Mouse (Mus musculus) midbrain, embryonic 13.5 days (tissue): ENCODE measurements at regions not wholly inside any gene's neighbourhood (a gene's known extent, or its start where the extent isn't known, plus 50 kb on each side); places are given as distances from the start of the nearest gene placed in this dataset.

Experiments used
- ATAC-seq: fragments of 200-750 bp; cut with Nextera tagmentation; 2 replicates; pipeline ENCODE4 v1.8.0; 2017; ENCODE audit warnings: mild to moderate bottlenecking, moderate TSS enrichment, moderate library complexity
- H3K27ac ChIP-seq: fragments of 300-500 bp; sonication (generic); 2 replicates; pipeline ENCODE4 v1.5.1; 2015; ENCODE audit warnings: inconsistent platforms, mild to moderate bottlenecking, moderate library complexity
- H3K27me3 ChIP-seq: fragments of 300-500 bp; sonication (generic); 2 replicates; pipeline ENCODE4 v1.6.1; 2015; ENCODE audit warnings: mild to moderate bottlenecking, inconsistent platforms
- H3K36me3 ChIP-seq: fragments of 300-500 bp; sonication (generic); 2 replicates; pipeline ENCODE4 v1.6.1; 2015; ENCODE audit warnings: mild to moderate bottlenecking, inconsistent platforms
- H3K4me1 ChIP-seq: fragments of 300-500 bp; sonication (generic); replicated peaks from 2 replicates; pipeline ENCODE4 v1.6.1; 2015; ENCODE audit warnings: inconsistent platforms
- H3K4me2 ChIP-seq: fragments of 300-500 bp; sonication (generic); replicated peaks from 2 replicates; pipeline ENCODE4 v1.6.1; 2015; ENCODE audit warnings: moderate library complexity, mild to moderate bottlenecking, inconsistent platforms
- H3K4me3 ChIP-seq: fragments of 300-500 bp; sonication (generic); replicated peaks from 2 replicates; pipeline ENCODE4 v1.5.1; 2015; ENCODE audit warnings: mild to moderate bottlenecking, inconsistent platforms
- H3K9ac ChIP-seq: fragments of 300-500 bp; sonication (generic); replicated peaks from 2 replicates; pipeline ENCODE4 v1.6.1; 2015; ENCODE audit warnings: mild to moderate bottlenecking, inconsistent platforms
- H3K9me3 ChIP-seq: fragments of 300-500 bp; sonication (generic); 2 replicates; pipeline ENCODE4 v1.6.1; 2016; ENCODE audit warnings: mild to moderate bottlenecking, inconsistent platforms
- WGBS: fragments of 180-500 bp; shearing (Covaris S2); methylation state at CpG from one replicate; pipeline ENCODE4 v1.1.7; 2015; 5-methylcytosine and 5-hydroxymethylcytosine counted together

DNA sequence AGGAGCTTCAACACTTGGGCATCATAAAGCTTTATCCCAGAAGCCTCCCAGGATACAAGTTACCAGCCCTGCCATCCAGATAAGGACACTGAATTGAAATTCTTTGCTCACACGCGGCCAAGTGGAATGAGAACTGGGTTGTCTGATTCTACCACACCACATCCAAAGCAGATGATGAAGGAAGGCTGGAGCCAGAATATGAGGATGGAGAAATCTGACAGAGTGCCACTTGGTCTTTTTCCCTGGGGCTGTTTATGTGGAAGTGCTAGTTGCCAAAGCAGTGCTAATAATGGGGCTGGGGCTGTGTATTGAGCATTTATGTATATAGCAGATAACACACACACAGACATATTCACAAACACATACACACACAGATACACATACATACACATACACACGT, 92.2 kb downstream of the Ephb3 start:
- H3K9ac ChIP-seq, result no peak overlapping the region
- H3K4me1 ChIP-seq, result peaks cover 21% of the 10 kb centered on the region
- ATAC-seq, result no peak
- no peaks in the 10 kb centered on the region for H3K36me3 ChIP-seq
- no peak overlapping the region for H3K4me3 ChIP-seq
- H3K27ac ChIP-seq, result no peak overlapping the region
- H3K27me3 ChIP-seq, result peaks cover 5% of the 10 kb centered on the region; the same call in 1 of the 2 replicates
- 77% methylated on average over 3 of the region's 3 CpGs for WGBS
- H3K9me3 ChIP-seq, result no peaks in the 10 kb centered on the region
- H3K4me2 ChIP-seq, result no peak overlapping the region

DNA sequence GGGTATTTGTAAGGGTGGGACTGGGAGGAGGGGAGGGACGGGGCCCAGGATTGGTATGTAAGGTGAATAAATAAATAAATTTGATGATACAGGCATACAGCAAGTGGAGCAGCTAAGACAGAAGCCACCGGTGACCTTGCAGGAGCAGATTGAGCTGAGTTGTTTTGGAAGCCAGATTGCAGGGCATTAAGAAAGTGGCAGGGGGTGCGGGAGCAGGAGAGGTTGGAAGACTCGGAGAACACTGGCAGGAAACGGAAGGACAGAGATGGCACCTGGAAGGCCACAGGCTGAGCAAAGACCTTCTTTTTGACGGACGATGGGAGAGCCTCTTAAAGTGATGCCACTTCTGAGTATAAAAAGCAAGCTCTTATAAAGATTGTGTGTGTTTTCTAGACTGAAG, 94.3 kb downstream of the Ephb3 start:
- WGBS, result 71% methylated on average over 7 of the region's 7 CpGs

DNA sequence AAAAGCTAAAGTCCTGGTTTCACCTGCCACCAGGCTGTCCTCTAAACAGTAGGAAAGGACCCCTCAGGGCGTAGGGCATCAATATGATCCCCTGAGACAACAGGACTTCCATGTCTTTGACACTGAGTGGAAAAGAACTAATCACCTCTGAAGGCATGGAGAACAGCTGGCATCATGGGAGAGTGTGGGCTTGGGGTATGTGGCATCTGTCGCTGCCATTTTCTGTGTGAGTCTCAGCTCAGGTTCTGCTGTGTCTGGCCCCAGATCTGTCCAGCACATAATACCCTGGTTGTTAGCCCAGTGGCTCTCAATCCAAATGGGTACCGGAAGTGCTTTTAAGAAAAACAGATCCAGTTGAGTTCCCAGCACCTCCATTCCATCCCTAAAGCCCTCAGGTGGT, 101.3 kb downstream of the Ephb3 start:
- peaks cover 9% of the 10 kb centered on the region for H3K4me1 ChIP-seq
- H3K36me3 ChIP-seq, result no peaks in the 10 kb centered on the region
- H3K4me3 ChIP-seq, result no peak overlapping the region
- H3K27me3 ChIP-seq, result peaks cover 13% of the 10 kb centered on the region
- H3K9me3 ChIP-seq, result no peaks in the 10 kb centered on the region
- WGBS, result 89% methylated on average over 3 of the region's 3 CpGs
- no peak overlapping the region for H3K27ac ChIP-seq
- H3K4me2 ChIP-seq, result no peak overlapping the region
- no peak overlapping the region for H3K9ac ChIP-seq
- ATAC-seq, result no peak

More for the DNA sequence above, 94.3 kb downstream of the Ephb3 start:
- H3K4me2 ChIP-seq, result no peak overlapping the region
- H3K4me1 ChIP-seq, result peaks cover 18% of the 10 kb centered on the region
- peaks cover 2% of the 10 kb centered on the region; the same call in 1 of the 2 replicates for H3K27me3 ChIP-seq
- H3K9ac ChIP-seq, result no peak overlapping the region
- no peak overlapping the region for H3K4me3 ChIP-seq
- H3K27ac ChIP-seq, result no peak overlapping the region
- ATAC-seq, result no peak
- H3K36me3 ChIP-seq, result no peaks in the 10 kb centered on the region
- no peaks in the 10 kb centered on the region for H3K9me3 ChIP-seq

- no peak for ATAC-seq
- Histone ChIP-seq H3K36me3 (no peaks in the 10 kb centered on the region), H3K4me2 (no peak overlapping the region), H3K27me3 (peaks cover 13% of the 10 kb centered on the region), H3K9me3 (no peaks in the 10 kb centered on the region), H3K4me1 (peaks cover 21% of the 10 kb centered on the region), H3K9ac (no peak overlapping the region), H3K4me3 (no peak overlapping the region), H3K27ac (no peak overlapping the region)
- 63% methylated on average over 8 of the region's 8 CpGs for WGBS
These were observed 104.0 kb downstream of the Ephb3 start for GRCm38 (mm10) chr16:21308513-21308912.

DNA sequence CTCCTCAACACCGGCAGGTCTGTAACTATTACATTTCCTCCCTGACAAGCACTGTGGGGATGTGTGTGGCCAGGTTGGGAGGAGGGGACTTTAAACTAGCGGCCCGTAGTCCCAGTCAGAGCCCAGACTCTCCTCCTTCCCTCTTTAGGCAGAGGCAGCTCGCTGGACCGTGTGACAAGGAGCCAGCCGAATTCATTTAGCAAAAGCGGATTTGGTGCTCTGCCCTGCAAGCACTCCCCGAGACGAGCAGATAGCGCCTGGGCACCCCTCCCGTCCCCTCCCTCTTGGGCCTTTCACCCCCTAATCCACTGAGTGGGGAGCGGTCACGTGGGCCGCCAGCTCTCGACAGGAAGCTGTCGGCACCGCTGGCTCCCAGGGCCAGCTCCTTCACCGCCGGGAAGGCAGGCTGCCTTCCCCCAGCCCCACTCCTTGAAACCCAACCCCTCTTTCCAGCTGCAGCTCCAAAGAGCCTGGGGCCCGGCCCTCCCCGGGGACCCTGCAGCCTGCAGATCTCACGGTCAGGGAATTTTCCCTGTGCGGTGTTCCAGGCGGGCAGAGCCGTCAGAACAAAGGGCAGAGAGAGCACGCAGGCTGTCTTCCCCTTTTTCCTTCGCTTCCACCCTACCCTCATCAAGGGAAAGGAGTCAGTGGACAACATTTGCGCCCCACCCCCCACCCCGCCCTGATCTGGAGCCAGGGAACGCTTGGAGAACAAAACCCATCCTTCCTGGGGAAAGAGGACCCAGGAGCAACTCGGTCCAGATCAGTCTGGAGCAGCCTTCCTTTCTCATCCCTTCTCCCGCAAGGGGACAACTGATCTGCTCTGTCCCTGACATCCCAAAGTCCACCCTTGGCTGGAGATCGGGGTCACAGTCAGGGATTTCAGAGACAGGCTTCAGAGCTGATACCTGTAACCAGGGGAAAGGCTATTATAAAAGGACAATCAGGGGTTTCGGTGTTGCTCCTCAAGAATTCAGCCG, 106.4 kb downstream of the Ephb3 start:
- Histone ChIP-seq H3K36me3 (no peaks in the 10 kb centered on the region), H3K9me3 (no peaks in the 10 kb centered on the region), H3K27me3 (peaks cover 13% of the 10 kb centered on the region), H3K4me1 (peaks cover 26% of the 10 kb centered on the region), H3K27ac (peak overlapping the region; percentile 95), H3K9ac (peak overlapping the region; percentile 77), H3K4me2 (peak overlapping the region; percentile 72), H3K4me3 (peak overlapping the region; percentile 42)
- WGBS, result under 1% methylated on average over 35 of the region's 35 CpGs
- ATAC-seq, result peak; percentile 88

GRCm38 (mm10) chr16:21311781-21312180, 107.2 kb downstream of the Ephb3 start:
- H3K4me2 ChIP-seq, result peak overlapping the region; percentile 72
- ATAC-seq, result no peak
- no peaks in the 10 kb centered on the region for H3K36me3 ChIP-seq
- H3K4me1 ChIP-seq, result peaks cover 29% of the 10 kb centered on the region
- peaks cover 13% of the 10 kb centered on the region for H3K27me3 ChIP-seq
- no peak overlapping the region for H3K4me3 ChIP-seq
- no peaks in the 10 kb centered on the region for H3K9me3 ChIP-seq
- peak overlapping the region; percentile 95 for H3K27ac ChIP-seq
- H3K9ac ChIP-seq, result no peak overlapping the region

GRCm38 (mm10) chr16:21315751-21316151, 107.2 kb upstream of the Vps8 start:
- H3K27me3 ChIP-seq, result no peaks in the 10 kb centered on the region
- peaks cover 21% of the 10 kb centered on the region for H3K4me1 ChIP-seq
- H3K9ac ChIP-seq, result no peak overlapping the region
- no peak for ATAC-seq
- no peaks in the 10 kb centered on the region for H3K36me3 ChIP-seq
- no peak overlapping the region for H3K4me2 ChIP-seq
- no peak overlapping the region for H3K4me3 ChIP-seq
- no peaks in the 10 kb centered on the region for H3K9me3 ChIP-seq
- WGBS, result 47% methylated on average over 6 of the region's 6 CpGs
- no peak overlapping the region for H3K27ac ChIP-seq

DNA sequence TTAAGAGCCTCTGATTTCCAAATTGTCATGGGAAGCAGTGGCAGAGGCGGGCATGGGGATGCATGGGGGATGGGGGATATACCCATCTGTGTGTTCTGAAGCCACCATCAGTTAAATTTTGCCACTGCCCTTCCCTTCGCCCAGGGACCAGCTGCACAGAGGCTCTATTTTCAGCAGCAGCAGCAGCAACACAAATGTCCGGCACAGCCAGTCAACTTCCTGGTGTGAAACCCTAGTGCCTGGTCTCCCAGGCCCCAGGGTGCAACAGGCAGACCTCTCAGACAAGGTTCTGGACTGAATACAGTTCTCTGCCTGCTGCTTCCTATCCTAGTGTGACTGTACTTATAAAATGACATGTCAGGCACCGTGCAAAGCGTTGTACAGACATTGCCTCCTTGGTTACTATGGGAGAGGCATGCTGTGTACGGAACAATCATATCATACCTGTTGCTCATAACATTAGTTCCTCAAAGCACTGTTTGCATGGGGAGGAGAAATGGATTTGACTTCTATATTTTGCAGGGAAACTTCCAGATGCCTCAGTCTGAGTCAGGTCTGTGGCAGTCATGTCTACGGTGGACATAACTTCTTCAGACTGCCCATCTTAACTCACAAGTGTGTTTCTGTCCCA, 104.8 kb upstream of the Vps8 start:
- H3K27me3 ChIP-seq, result no peaks in the 10 kb centered on the region
- no peak overlapping the region for H3K9ac ChIP-seq
- no peak overlapping the region for H3K4me2 ChIP-seq
- no peak overlapping the region for H3K27ac ChIP-seq
- H3K4me1 ChIP-seq, result peaks cover 15% of the 10 kb centered on the region
- H3K4me3 ChIP-seq, result no peak overlapping the region
- no peak for ATAC-seq
- WGBS, result 81% methylated on average over 7 of the region's 7 CpGs
- H3K9me3 ChIP-seq, result no peaks in the 10 kb centered on the region
- H3K36me3 ChIP-seq, result no peaks in the 10 kb centered on the region

DNA sequence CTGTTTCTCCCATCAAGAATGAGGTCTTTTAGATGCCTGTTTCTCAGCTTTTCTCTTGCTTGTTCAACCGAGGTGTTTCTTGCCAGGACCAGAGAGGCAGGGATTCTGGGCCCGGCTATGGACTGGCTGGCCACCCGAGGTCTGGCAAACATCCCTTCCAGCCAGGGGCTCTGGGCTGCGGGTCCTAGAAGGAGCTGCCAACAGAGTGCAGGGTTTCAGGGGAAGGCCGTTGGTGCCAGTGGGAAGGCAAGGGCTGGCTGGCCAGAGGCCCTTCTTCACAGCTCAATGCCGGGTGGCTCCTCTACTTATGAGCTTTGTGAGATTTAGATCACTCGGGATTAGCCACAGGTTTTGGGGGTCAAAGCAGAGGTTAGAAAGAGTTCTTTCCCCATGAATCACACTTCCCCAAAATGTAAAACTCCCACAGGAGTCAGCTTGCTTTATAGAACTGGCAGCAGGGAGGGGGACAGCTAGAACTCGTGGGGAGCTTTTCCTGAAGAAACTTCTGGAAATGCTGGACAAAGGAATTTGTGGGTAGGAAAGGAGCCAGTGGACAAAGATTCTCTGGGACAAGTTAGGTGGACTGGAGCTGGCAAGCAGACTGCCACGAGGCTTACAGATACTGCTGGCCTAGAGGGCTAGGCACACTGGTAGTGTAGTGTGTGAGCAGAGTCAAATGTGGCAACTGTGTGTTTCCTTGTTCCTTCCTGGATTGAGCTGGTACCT, 104.1 kb upstream of the Vps8 start:
- Histone ChIP-seq H3K9me3 (no peaks in the 10 kb centered on the region), H3K27ac (no peak overlapping the region), H3K27me3 (no peaks in the 10 kb centered on the region), H3K4me3 (no peak overlapping the region), H3K36me3 (no peaks in the 10 kb centered on the region), H3K4me2 (no peak overlapping the region), H3K9ac (no peak overlapping the region), H3K4me1 (peaks cover 15% of the 10 kb centered on the region)
- ATAC-seq, result no peak
- WGBS, result 63% methylated on average over 9 of the region's 9 CpGs

DNA sequence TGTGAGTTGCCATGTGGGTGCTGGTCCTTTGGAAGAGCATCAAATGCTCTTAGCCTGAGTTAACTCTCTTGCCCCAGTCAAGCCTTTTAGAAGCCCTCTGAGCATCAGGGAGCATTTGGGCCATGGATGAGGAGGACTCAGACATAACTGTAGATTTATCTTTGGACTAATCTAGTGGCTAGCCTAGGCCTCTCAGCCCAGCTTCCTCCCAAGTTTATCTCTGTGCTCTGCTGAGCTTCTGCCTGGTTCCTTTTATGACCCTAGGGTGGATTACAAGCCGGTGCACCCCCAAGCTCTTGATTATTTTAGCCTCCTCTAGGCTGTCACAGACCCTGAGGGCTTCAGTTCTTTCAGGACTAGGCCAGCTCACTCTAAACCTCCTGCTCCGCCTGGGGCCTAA, 102.6 kb upstream of the Vps8 start:
- H3K27me3 ChIP-seq, result no peaks in the 10 kb centered on the region
- H3K4me3 ChIP-seq, result no peak overlapping the region
- no peaks in the 10 kb centered on the region for H3K36me3 ChIP-seq
- H3K9ac ChIP-seq, result no peak overlapping the region
- ATAC-seq, result no peak
- peaks cover 15% of the 10 kb centered on the region for H3K4me1 ChIP-seq
- H3K27ac ChIP-seq, result no peak overlapping the region
- no peak overlapping the region for H3K4me2 ChIP-seq
- 87% methylated on average over 2 of the region's 2 CpGs for WGBS
- H3K9me3 ChIP-seq, result no peaks in the 10 kb centered on the region

- ATAC-seq, result 0 out of 2 replicates have a peak, but pooled peaks have one; percentile 44
- Histone ChIP-seq H3K27ac (no peak overlapping the region), H3K4me3 (no peak overlapping the region), H3K9me3 (no peaks in the 10 kb centered on the region), H3K27me3 (no peaks in the 10 kb centered on the region), H3K9ac (no peak overlapping the region), H3K4me2 (no peak overlapping the region), H3K4me1 (peaks cover 7% of the 10 kb centered on the region), H3K36me3 (no peaks in the 10 kb centered on the region)
- WGBS, result 54% methylated on average over 18 of the region's 18 CpGs
These were observed 101.5 kb upstream of the Vps8 start for GRCm38 (mm10) chr16:21321188-21322070.
